Mouse (Mus musculus): ENCODE measurements around the gene Trak1. TPM values are rescaled to one million over a fixed set of nuclear protein-coding genes. Genes with fewer than 3 reads are reported as not detected.
A peak's percentile ranks its signal among the peaks of the same experiment; 100 is the strongest.

Trak1 gene
- polyA plus RNA-seq, 1 experiment from 2014 or later, result 60.7 TPM

DNA sequence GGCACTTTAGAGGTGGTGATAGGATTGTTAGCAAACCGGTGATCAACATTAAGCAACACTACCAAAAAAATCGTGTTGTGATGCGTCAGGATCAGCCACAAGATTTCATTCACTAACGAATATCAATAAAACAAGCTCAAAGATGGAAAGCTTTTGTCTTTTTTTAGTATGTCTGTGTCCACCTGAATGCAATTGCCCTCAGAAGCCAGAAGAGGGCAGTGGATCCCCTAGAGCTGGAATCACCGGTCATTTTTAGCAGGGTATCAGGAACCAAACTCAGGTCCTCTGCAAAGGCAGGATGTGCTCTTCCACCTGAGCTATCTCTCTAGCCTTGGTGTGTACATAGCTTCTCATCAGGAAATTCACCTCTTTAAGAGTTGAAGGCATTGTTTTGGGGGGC, 177.5 kb downstream of the Trak1 start:
- no peaks in the 10 kb centered on the region for H3K27me3 ChIP-seq (replicated peaks)
- H3K36me3 ChIP-seq (replicated peaks), result peaks cover 6% of the 10 kb centered on the region; the same call in 1 of the 2 replicates
- ATAC-seq (replicated peaks), result no peak
- 83% methylated on average over 5 of the region's 5 CpGs for WGBS
- no peak overlapping the region for H3K9ac ChIP-seq
- H3K4me1 ChIP-seq, result peaks cover 6% of the 10 kb centered on the region
- H3K4me3 ChIP-seq, result no peak overlapping the region
- no peak overlapping the region for H3K27ac ChIP-seq
- H3K9me3 ChIP-seq, result no peaks in the 10 kb centered on the region
- H3K4me2 ChIP-seq, result no peak overlapping the region

DNA sequence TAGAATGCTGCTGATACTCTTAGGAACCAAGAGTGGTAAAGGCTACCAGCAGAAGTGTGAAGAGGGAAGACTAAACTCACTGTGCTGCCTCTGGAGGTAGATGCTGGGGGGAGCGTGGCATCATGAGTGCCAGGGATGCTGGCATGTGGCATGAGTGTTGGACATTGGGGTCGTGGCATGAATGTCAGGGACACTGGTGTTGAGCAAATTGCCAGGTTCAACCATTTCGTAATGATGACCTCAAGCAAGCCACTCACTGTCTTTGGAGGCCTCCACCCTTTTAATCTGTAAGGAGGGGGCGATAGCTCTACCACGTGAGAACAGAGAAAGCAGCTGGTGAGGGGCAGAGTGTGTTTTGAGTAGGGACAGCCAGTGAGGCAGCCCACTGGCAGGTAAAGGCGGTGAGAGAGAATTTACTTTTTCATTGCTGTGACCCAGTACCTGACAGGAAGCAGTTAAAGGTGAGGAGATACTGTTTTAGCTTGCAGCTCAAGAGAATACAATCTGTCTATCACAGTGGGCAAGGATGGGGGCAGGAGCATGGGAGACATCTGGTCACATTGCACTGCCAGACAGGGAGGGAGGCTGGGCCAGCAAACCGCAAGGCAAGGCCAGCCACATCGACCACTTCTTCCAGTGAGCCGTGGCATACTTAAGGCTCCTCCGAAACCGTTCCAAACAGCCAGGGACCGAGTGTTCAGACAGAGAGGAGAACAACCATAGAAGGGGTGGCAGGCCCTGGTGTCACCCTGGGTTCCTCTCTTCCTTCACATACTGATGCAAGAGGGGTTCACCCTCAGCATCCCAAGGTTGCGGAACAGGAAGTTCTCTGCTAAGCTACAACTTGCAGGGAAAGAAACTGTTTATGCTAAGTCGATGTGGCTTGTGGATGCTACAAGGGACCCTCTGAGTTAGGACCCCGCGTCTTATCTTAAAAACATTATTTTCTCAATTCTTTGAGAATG, 178.5 kb downstream of the Trak1 start:
- Histone ChIP-seq H3K4me1 (peaks cover 6% of the 10 kb centered on the region), H3K4me3 (no peak overlapping the region), H3K27ac (no peak overlapping the region), H3K27me3 (replicated peaks) (no peaks in the 10 kb centered on the region), H3K9ac (no peak overlapping the region), H3K36me3 (replicated peaks) (peaks cover 6% of the 10 kb centered on the region; the same call in 1 of the 2 replicates), H3K4me2 (no peak overlapping the region), H3K9me3 (no peaks in the 10 kb centered on the region)
- 79% methylated on average over 16 of the region's 16 CpGs for WGBS
- ATAC-seq (replicated peaks), result no peak

DNA sequence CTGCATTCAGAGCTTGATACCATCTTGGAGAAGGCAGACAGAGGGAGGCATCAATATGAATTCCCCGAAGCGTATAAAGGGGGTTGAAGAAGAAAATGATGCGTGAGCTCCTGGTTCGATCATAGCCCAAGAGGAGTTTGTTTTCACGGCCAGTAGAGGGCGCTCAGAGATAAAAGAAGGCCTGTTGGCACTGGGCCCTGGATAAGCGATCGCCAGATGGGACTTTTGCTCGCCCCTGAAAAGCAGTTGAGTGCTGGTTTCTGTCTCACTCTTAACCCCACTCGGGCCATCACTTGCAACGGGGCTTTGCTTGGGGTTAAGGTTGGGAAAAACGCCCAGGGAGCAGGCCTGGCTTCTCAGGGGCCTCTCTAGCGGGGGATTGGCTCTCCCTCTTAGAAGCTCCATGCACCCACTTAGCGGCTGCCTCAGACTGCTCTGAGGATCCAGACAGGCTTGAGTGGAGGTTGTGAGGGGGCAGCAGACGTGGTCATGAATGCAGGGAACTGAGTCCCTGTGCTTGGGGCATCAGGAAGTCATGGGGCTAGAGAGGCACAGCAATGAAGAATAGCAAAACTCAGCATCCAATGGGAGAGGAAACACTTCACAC, 180.1 kb downstream of the Trak1 start:
- ATAC-seq (replicated peaks), result peak; percentile 69
- Histone ChIP-seq H3K4me2 (peak overlapping the region; percentile 37), H3K27ac (no peak overlapping the region), H3K9me3 (no peaks in the 10 kb centered on the region), H3K4me3 (no peak overlapping the region), H3K4me1 (peaks cover 6% of the 10 kb centered on the region), H3K9ac (no peak overlapping the region; the same call in 1 of the 2 replicates), H3K27me3 (replicated peaks) (no peaks in the 10 kb centered on the region), H3K36me3 (replicated peaks) (peaks cover 6% of the 10 kb centered on the region; the same call in 1 of the 2 replicates)
- 10% methylated on average over 15 of the region's 15 CpGs for WGBS

DNA sequence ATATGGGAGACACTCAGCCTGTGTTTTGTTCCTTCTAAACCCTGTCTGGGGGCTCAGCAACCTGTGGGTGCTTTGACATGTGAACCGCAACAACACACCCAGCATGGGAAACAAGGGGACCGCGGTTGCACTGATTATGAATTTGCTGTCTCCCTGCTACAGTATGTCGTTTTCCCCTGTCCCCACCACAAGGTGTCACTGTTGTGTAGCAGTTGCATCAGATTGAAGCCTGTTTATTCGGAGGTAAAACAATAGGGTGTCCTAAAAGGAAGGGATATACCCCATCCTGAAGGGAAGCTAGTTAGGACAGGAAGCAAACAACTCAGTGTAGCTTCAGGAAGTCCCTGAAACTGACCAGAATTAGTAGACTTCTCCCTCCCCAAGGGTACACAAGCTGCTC, 182.2 kb downstream of the Trak1 start:
- Histone ChIP-seq H3K27ac (no peak overlapping the region), H3K4me2 (no peak overlapping the region), H3K36me3 (replicated peaks) (peaks cover 6% of the 10 kb centered on the region; the same call in 1 of the 2 replicates), H3K9ac (no peak overlapping the region), H3K27me3 (replicated peaks) (no peaks in the 10 kb centered on the region), H3K9me3 (no peaks in the 10 kb centered on the region), H3K4me3 (no peak overlapping the region), H3K4me1 (peaks cover 6% of the 10 kb centered on the region)
- peak; percentile 49; the same call in 1 of the 2 replicates for ATAC-seq (replicated peaks)
- WGBS, result 19% methylated on average over 5 of the region's 5 CpGs

DNA sequence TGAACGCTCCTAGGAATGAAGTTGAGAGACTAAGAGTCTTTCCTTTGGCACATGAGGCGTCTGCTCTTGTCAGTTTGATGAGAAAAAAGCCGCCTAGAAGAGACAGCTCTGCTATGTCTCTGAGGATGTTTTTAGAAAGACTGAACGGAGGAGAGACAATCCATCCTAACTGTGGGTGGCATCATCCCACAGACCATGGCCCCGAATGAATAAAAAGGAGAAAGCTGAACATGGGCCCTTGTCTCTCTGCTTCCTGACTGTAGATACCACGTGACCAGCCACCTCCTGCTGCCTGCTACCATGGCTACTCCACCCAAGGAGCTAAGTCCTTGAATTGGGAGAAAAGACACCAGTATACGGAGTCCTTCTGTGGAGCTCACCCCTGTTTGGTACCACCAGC, 189.9 kb downstream of the Trak1 start:
- WGBS, result 63% methylated on average over 7 of the region's 7 CpGs
- Histone ChIP-seq H3K4me1 (0 out of 2 replicates have a peak, but pooled peaks cover 4% of the 10 kb centered on the region), H3K36me3 (replicated peaks) (no peaks in the 10 kb centered on the region), H3K4me3 (no peak overlapping the region), H3K27me3 (replicated peaks) (0 out of 2 replicates have a peak, but pooled peaks cover under 1% of the 10 kb centered on the region), H3K9ac (no peak overlapping the region), H3K4me2 (no peak overlapping the region), H3K27ac (no peak overlapping the region), H3K9me3 (no peaks in the 10 kb centered on the region)
- no peak for ATAC-seq (replicated peaks)

DNA sequence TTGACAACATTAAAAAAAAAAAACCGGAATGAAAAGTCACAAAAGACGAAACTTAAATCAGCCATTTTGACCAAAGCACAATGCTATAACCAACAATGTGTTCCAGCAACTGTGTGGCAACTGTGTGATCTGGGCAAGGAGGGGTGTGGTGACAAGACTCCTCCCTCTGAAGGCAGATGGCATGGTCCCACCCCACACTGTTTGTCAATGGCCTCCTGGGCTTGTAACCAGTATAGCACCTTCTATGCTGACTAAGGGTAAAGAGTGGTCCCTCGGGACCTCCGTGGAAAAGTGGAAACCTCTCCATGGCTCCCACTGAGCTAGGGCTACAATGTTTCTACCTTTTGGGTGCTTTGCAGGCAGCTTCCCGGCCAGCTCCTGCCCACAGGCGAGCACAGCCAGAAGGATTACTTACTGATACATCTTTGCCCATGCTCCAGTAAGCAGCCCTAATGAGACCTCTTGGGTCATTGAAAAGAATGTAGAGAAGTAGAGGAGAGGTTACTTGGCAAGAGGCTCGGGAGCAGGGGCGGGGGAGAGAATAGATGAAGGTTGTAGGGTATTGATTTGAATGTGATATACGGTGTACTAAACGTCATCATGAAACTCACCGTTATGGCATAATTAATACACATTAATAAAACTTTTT, 194.4 kb downstream of the Trak1 start:
- no peaks in the 10 kb centered on the region for H3K9me3 ChIP-seq

DNA sequence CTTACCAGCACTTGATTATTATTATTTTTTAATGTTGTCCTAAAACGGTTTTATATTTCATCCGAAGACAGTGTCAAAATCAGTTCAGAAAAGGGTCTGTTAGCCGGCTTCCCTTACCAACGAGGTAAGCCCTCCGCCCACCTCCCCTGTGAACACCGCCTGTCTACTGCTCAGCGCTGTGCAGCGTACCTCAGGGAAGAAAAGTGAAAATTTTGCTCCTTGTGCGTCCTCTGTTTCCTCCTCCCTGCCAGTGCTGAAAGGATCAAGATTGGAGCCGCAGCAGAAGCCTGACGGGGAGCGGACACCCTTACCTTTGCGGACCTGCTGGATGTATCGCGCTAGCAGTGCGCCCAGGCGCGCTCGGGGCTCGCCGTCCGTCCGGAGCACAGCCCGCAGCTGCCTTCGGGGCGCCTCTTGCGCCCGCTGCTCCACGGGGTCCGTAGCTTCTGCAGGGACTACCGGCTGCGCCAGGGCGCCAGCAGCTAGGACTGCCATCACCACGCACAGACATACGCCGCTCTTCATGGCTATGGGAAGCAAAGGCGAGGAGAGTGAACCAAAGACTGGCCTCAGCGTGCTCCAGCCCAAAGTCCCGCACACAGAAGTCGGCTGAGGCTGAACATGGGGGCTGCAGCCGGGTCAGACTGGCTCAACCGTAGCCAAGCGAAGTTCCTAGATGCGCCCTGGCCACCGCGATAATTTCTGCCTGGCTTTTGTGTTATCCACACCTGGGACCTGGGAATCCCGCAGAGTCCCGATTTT, 196.9 kb downstream of the Trak1 start:
- Histone ChIP-seq H3K4me3 (peak overlapping the region; percentile 31), H3K4me2 (peak overlapping the region; percentile 49), H3K4me1 (peaks cover 15% of the 10 kb centered on the region), H3K9me3 (no peaks in the 10 kb centered on the region), H3K9ac (peak overlapping the region; percentile 9), H3K27ac (no peak overlapping the region), H3K27me3 (replicated peaks) (peaks cover 46% of the 10 kb centered on the region), H3K36me3 (replicated peaks) (no peaks in the 10 kb centered on the region)
- peak; percentile 30; the same call in 1 of the 2 replicates for ATAC-seq (replicated peaks)
- WGBS, result 3% methylated on average over 47 of the region's 48 CpGs

More for the DNA sequence above, 194.4 kb downstream of the Trak1 start:
- Histone ChIP-seq H3K27me3 (replicated peaks) (peaks cover 42% of the 10 kb centered on the region), H3K27ac (no peak overlapping the region), H3K4me1 (peaks cover 15% of the 10 kb centered on the region), H3K4me2 (no peak overlapping the region), H3K4me3 (no peak overlapping the region), H3K36me3 (replicated peaks) (no peaks in the 10 kb centered on the region), H3K9ac (no peak overlapping the region)
- ATAC-seq (replicated peaks), result no peak
- 56% methylated on average over 11 of the region's 11 CpGs for WGBS

DNA sequence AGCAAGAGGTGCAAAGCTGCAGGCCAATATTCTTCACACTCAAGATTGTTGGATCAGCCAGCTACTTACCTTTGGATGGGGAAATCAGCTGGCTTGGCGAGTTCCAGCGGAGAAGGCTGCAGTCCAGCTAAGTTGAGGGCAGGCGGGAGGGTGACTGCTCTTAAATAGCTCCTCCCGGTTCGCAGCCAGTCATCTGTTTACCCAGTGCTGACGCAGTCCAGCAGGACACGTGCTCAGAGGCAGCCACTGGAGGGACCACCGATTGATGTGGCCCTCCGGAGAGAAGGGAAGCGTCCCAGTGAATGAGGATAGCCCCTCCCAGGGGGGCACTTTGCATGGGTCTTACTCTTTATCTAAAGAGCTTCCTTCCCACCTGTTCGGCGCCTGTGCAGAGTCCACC, 198.2 kb downstream of the Trak1 start, which contains the start of gene Cck:
TSS of gene Cck (minus strand) at position 166 of the 400 bp plus-strand sequence.
- Histone ChIP-seq H3K36me3 (replicated peaks) (no peaks in the 10 kb centered on the region), H3K27ac (no peak within 1 kb of the TSS), H3K4me3 (peak within 1 kb of the TSS; percentile 31), H3K27me3 (replicated peaks) (peaks cover 46% of the 10 kb centered on the region), H3K9me3 (no peaks in the 10 kb centered on the region), H3K4me2 (peak within 1 kb of the TSS; percentile 49), H3K4me1 (peaks cover 15% of the 10 kb centered on the region), H3K9ac (peak within 1 kb of the TSS; percentile 9)
- WGBS, result 3% methylated on average over 12 of the region's 12 CpGs
- no peak for ATAC-seq (replicated peaks)

DNA sequence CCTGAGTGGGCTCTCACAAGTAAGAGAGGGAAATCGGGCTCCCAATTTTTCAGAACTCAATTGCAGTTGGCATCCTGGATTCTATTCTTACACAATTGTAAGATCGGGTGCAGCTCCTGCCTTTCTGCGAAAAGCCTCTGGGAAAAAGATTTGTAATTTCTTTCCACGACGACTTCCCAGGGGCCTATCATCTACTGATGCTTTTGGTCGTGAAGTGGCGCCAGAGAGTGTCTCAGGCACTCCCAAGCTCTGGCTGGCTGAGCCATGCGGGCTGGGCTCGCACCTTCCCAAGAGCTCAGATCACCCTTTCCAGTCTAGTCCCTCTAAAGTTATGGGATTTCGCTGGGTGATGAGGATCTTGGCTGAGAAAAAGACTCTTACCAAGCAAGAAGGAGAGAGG, 198.8 kb downstream of the Trak1 start:
- H3K4me3 ChIP-seq, result no peak overlapping the region
- no peak overlapping the region for H3K27ac ChIP-seq
- no peaks in the 10 kb centered on the region for H3K36me3 ChIP-seq (replicated peaks)
- 33% methylated on average over 10 of the region's 10 CpGs for WGBS
- no peak overlapping the region for H3K9ac ChIP-seq
- no peak overlapping the region; the same call in 1 of the 2 replicates for H3K4me2 ChIP-seq
- H3K9me3 ChIP-seq, result no peaks in the 10 kb centered on the region
- peaks cover 46% of the 10 kb centered on the region for H3K27me3 ChIP-seq (replicated peaks)
- peaks cover 15% of the 10 kb centered on the region for H3K4me1 ChIP-seq
- no peak for ATAC-seq (replicated peaks)

DNA sequence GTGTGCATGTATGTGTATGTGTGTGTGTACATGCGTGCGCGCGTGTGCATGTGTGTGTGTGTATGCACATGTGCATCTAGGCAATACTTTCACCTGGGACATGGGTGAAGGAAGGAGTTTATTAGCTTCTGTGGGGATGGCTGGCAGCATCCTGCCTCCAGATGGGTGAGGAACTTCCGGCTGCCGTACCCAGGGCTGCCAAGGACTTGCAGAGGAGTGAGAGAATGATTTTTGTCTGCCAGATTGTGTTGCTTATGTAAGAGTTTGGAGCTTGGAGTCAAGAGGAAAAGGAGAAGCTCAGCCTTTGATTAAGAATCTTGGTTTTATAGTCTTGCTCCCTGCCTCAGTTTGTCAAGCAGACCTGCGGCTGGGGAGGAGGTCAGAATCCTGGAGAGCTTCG, 208.0 kb downstream of the Trak1 start:
- Histone ChIP-seq H3K27me3 (replicated peaks) (no peaks in the 10 kb centered on the region), H3K36me3 (replicated peaks) (no peaks in the 10 kb centered on the region), H3K9ac (no peak overlapping the region), H3K27ac (no peak overlapping the region), H3K4me1 (no peaks in the 10 kb centered on the region), H3K9me3 (no peaks in the 10 kb centered on the region), H3K4me3 (no peak overlapping the region), H3K4me2 (no peak overlapping the region)
- WGBS, result 93% methylated on average over 8 of the region's 8 CpGs
- ATAC-seq (replicated peaks), result no peak

DNA sequence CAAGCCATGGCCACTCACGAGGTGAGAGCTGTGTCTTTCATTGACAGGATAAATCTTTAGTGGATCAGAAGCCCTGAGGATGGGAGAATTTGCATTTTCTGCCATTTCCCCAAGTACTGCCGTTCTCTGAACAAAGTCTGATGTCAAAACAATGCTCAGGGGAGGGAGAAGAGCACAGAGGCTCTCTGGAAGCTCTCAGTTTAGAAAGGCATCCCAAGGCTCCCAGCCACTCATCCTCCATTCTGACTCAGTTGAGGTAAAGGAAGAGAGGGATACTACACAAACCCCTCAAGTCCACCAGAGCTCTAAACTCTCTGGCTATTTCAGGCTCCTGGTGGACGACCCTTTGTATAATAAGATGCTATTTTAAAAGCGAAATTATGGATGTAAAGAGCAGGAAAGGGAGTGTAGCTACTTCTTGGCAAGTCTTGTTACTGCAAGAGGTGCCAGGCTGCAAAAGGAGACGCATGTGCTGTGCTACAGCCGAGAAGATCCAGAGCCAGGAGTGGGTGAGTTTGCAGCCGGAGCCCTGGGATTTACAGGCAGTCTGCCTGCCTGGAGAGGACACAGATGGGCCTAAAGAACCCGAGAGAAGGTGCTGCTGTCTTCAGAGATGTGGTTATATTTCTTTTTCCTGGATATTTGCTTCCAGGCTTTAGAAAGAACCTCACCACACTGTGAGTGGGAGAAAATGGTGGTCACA, 209.3 kb downstream of the Trak1 start:
- H3K4me3 ChIP-seq, result no peak overlapping the region
- no peak overlapping the region for H3K4me2 ChIP-seq
- 64% methylated on average over 8 of the region's 8 CpGs for WGBS
- no peaks in the 10 kb centered on the region for H3K36me3 ChIP-seq (replicated peaks)
- H3K4me1 ChIP-seq, result no peaks in the 10 kb centered on the region
- H3K27me3 ChIP-seq (replicated peaks), result no peaks in the 10 kb centered on the region
- no peaks in the 10 kb centered on the region for H3K9me3 ChIP-seq
- no peak overlapping the region for H3K27ac ChIP-seq
- ATAC-seq (replicated peaks), result no peak
- no peak overlapping the region for H3K9ac ChIP-seq

All from midbrain, embryonic 15.5 days (tissue).